In the genomic region with DNA sequence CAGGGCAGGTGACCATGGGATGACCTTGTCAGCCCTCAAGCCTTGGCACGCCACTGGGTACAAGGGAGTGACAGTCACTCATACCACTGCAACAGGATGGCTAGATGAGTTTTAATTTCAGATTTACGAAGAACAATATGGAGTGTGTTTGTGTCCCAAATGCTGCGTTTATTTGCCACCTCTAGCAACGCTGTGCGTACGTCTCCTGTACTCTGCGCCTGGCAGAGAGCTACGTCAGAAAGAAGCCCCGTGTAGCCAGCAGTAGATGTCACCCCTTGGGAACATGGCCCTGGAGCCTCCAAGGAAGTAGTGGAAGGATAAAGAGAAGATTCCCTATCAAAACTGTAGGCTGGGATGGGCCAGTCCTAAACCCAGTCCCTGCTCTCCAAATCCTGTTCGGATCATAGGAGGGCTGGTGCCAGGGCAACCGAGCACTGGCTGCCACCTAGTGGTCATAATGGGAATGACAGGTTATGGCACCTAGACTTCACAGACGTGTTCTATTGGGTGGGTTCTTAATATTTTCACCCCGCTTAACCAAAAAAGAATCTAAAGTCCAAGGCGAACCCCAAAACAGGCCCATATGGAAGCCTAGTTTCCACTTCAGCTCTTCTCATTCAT, we compare ENCODE assay signal across 8 mouse cellular contexts. TPM values are rescaled to one million over a fixed set of nuclear protein-coding genes. Genes with fewer than 3 reads are reported as not detected.
DNase-seq lines count a peak whose midpoint lies in the region; ATAC-seq and TF ChIP-seq lines count a peak whose summit lies in the region.
"Had no signal": no experiment of that assay in that cellular context is flagged by ENCODE, and none has a peak within 500 bp of the region (broad histone marks: within the 10 kb centered on the region; RNA-seq: fewer than 3 reads in every experiment).

No protein-coding gene starts in this region.

- no peak overlapping the region for H3K27ac ChIP-seq in bone marrow macrophage, adult 2 months (ENCODE audit: insufficient read depth, low read depth, low read length)
- no peak overlapping the region for H3K27ac ChIP-seq in embryonic facial prominence, embryonic 14.5 days (replicated peaks; ENCODE audit: low read depth, low read length)
- H3K27ac ChIP-seq: limb, embryonic 15.5 days had no signal

- no peak overlapping the region for H3K4me2 ChIP-seq in embryonic facial prominence, embryonic 14.5 days (ENCODE audit: low read depth, low read length)
- H3K4me2 ChIP-seq: limb, embryonic 15.5 days had no signal

- H3K4me3 ChIP-seq in bone marrow macrophage, adult 2 months (ENCODE audit: insufficient read depth, low read length) = no peak overlapping the region
- H3K4me3 ChIP-seq in embryonic facial prominence, embryonic 14.5 days (ENCODE audit: low read depth, low read length) = no peak overlapping the region
- H3K4me3 ChIP-seq: limb, embryonic 15.5 days had no signal

- H3K36me3 ChIP-seq in embryonic facial prominence, embryonic 14.5 days (ENCODE audit: control insufficient read depth, insufficient read depth, low read length) = no peaks in the 10 kb centered on the region
- H3K36me3 ChIP-seq: limb, embryonic 15.5 days had no signal

- 57% methylated on average over 14 of the region's 14 CpGs for WGBS in embryonic facial prominence, embryonic 14.5 days

- H3K27me3 ChIP-seq in embryonic facial prominence, embryonic 14.5 days (replicated peaks; ENCODE audit: control insufficient read depth, insufficient read depth, low read length) = no peaks in the 10 kb centered on the region

- H3K9ac ChIP-seq in embryonic facial prominence, embryonic 14.5 days (ENCODE audit: low read depth, low read length) = no peak overlapping the region
- H3K9ac ChIP-seq: limb, embryonic 15.5 days had no signal

- no peak for TF ChIP-seq POLR2A in bone marrow macrophage, adult 2 months (IDR thresholded peaks at IDR 0.05; ENCODE audit: borderline replicate concordance, low read depth, low read length)

- ATAC-seq in embryonic facial prominence, embryonic 14.5 days (ENCODE audit: low read depth) = peak; percentile 82

- DNase-seq in Muller cell, postnatal 12 days (ENCODE audit: inconsistent ontology term) = peak; percentile 58
- DNase-seq in embryonic facial prominence, embryonic 14.5 days (ENCODE audit: low spot score) = peak; percentile 69
- DNase-seq in heart, postnatal 36 days = peak; percentile 70 to 78
- DNase-seq in layer of hippocampus, adult 9-10 months (ENCODE audit: low spot score) = peak; percentile 24
- peak; percentile 79 for DNase-seq in lung, postnatal 36 days
- peak; percentile 53 for DNase-seq in right cerebral cortex, adult 18-20 months

- intact Hi-C loops in heart, postnatal 36 days (cut with DNase I) = loop anchor here (1.0 to 2.0 kb wide), 2 partner anchors 217 to 273 kb away; no protein-coding TSS in a partner anchor

- H3K9me3 ChIP-seq in embryonic facial prominence, embryonic 14.5 days (ENCODE audit: control insufficient read depth, low read length) = peaks cover 6% of the 10 kb centered on the region; the same call in 1 of the 2 replicates
- H3K9me3 ChIP-seq: limb, embryonic 15.5 days had no signal

- no peaks in the 10 kb centered on the region for H3K4me1 ChIP-seq in bone marrow macrophage, adult 2 months (ENCODE audit: control insufficient read depth, insufficient read depth, low read length)
- no peaks in the 10 kb centered on the region for H3K4me1 ChIP-seq in embryonic facial prominence, embryonic 14.5 days (ENCODE audit: control insufficient read depth, insufficient read depth, low read length)
- H3K4me1 ChIP-seq: limb, embryonic 15.5 days had no signal

- TF ChIP-seq CTCF in bone marrow macrophage, adult 2 months (IDR thresholded peaks at IDR 0.05; ENCODE audit: low read depth, low read length) = peak; percentile 88

RNA-seq across cellular contexts. Expression of a gene that starts 37.0 kb away (rescaled TPM):
- polyA plus RNA-seq in bone marrow macrophage, adult 2 months (2012; ENCODE audit: insufficient read depth, insufficient read length, missing spikeins) = not detected in 2 replicates
- 25.8 and 26.4 TPM in 2 replicates for polyA plus RNA-seq in embryonic facial prominence, embryonic 14.5 days (2014; fragmentation: Nextera tagmentation; extraction: Ambion mirVana)
- under 1 TPM; 0.39 to 0.95 TPM for total RNA-seq in heart, postnatal 36 days (2021)

Comparison
In these comparisons a context has a peak if more than half of its experiments do, and no peak if none do; other contexts are left out.
1. DNase-seq: peak in every context shown above with its lines; median percentile 79 in lung, postnatal 36 days; 74 in heart, postnatal 36 days; 69 in embryonic facial prominence, embryonic 14.5 days; 58 in Muller cell, postnatal 12 days; 53 in right cerebral cortex, adult 18-20 months; 24 in layer of hippocampus, adult 9-10 months.
2. RNA of a gene that starts 37.0 kb away (polyA plus RNA-seq): 25.8 to 26.4 TPM in embryonic facial prominence, embryonic 14.5 days; not detected in bone marrow macrophage, adult 2 months; every median in the first group is over 10 times any median in the second.